Mouse (Mus musculus) adipocyte (in vitro differentiated cells): ENCODE measurements around the gene Atf1.

Source experiments
- DNase-seq: peaks from one replicate; pipeline ENCODE4 v3.0.0-alpha.2; 2016; ENCODE audit warnings: low spot score

Atf1 gene

DNA sequence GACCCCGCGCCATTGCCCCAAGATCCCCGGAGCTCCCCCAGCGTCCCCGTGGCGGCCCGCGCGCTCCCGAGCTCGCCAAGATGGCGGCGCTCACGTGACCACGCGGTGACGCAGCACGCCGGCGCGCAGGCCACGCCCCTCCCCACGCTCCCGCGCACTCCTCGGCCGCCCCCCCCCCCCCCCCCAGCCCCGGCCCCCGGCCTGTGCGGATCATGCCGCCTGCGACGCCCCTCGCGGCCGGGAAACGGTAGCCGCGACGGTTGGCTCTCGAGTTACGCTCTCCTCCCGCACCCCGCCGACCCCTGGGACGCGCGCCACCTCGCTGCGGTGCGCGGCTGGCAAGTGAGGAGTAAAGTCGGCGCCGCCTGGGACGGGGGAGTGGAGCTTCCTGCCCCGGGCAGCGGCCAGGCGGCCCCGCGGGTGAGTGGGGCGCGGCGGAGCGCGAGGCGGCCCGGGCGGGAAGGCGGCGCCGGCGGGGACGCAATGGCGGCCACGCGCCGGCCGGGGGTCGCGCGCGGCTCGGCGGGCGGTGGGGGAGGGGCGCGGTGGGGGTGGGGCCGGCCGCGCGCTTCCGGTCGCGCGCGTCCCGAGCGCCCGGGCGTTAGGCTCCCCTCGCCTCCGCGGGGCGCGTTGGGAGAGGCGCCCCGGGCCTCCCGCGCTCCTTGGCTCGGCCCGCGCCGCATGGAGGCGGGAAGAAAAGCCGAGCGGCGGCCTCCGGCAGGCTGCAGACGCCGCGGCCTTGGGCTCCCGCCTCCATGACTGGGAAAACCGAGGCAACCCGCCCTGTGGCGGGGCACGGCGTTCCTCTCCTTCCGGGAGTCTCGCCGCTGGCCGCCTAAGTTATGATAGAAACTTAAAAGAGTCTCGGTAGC is at the start of gene Atf1:
Gene Atf1 (plus strand): TSS at position 157 of the 872 bp plus-strand sequence.
- peak; percentile 61 for DNase-seq

DNA sequence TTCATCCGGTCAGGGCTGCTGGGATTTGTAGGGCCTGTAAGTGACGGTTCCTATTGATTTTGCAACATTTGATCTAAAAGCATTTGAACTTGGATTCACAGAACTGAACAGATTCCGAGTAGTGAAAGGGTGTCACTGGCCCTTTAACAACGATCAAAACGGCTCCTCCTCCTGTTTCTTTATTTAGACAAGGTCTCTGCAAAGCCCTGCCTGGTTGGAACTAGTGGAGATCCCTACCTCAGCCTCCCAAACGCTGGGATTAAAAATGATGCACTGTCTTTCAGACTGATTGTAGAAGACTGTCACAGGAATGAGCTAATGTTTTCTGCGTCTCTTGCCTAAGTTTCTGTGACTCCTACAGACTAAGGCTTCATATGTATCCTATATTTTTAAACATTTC is 49.1 kb upstream of the Atf1 start:
- no peak for DNase-seq

DNA sequence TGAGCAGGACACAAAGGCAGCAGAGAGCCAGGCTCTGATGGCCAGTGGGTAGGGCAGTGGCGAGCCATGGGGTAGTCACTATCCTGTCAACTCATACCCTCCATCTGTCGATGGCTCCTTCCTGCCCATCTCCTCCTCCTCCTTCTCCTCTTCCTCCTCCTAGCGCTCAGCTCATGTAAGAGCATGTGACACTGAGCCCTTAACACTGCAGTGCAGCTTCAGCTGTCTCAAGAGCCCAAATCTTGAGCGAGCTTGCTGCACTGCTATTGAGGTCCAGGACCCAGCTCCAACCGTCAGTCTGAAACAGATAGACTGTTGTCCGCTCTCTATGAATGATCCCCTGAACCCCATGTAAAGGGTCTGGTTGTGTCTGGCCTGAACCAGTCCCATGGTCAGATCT is 47.9 kb upstream of the Atf1 start:
- DNase-seq: no peak

DNA sequence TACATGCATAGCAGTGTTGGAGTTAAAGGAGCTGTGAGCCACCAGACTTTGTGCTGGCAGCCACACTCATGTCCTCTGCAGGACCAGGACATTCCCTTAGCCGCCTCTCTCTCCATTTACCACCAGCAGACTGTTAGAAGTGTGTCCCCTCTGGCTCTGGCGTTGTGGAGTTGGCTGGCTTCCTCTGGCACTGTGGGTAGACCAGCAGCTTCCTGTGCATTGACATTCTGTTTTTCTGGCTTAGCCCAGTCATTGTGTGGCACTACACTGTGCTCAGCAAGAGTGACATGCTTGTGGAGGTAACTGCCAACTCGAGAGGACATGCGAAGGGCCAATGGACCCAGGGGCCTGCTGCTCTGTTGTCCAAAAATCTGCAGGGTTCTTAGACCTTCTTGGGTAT is 47.4 kb upstream of the Atf1 start:
- no peak for DNase-seq

DNA sequence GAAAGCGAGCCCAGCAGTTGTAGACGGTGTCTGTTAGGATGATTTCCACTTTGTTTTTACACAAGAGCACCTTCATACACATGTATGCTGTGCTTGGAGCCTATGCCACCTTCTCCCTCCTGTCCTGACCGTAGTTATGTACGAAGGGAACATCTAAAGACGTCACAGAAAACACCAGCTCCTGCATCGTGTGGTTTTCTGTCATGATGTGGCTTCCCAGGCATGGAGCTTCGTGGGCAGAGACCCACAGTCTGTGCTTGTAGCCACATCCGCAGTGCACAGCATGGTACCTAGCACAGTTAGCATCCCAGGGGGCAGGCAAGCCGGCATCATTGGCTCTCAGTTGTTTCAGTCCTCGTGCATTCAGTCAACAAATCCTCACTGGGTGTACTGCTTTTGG is 45.8 kb upstream of the Atf1 start:
- no peak for DNase-seq

DNA sequence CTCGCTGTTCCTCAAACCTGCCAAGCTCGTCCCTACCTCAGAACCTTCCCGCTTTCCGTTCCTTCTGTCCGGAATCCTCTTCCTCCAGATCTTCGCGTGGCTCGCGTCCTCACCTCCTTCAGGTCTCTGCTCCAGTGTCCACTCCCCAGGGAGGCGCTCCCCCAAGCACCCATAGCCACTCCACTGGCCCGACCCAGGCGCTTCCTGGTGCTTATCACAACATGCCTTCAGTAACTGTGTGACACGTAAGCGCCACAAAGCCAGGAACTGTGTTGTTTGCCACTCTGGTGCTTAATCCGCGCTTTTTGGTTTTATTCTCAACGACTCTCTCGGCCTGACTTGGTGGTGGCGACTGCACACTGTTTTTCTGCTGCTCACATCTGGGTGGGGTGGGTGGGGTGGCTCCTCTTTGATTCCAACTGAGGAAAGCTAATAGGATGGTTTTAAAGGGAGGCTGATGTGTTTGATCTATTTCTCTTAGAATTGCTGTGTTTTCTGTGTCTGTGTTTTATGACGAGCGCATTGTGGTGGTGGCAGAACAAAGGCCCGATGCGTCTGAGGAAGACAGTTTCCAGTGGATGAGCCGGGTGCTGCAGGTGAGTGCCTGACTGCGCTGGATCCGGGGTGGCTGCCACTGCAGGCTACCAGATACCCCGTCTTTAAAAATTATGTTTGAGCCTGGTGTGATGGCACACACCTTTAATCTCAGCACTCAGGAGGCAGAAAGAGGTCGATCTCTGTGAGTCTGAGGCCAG is 44.9 kb upstream of the Atf1 start:
- DNase-seq: no peak

DNA sequence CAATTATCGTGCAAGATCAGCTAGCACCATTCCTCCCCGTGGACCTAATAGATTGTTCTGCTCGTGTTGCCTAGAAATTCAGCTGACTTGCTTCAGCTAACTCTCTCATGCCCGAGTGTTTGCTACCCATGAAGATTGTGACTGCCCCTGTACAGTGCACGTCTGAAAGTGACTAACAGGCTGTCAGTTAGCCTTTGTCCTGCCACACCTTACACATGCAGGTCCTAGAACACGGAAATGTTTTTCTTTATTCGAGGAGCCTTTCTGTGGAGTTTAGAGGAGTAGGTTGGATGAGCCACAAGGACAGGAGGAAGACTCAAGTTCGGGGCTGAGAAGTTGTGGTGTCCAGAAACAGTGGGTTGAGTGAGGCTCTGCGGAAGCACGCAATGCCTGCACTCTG is 44.1 kb upstream of the Atf1 start:
- DNase-seq: no peak

DNA sequence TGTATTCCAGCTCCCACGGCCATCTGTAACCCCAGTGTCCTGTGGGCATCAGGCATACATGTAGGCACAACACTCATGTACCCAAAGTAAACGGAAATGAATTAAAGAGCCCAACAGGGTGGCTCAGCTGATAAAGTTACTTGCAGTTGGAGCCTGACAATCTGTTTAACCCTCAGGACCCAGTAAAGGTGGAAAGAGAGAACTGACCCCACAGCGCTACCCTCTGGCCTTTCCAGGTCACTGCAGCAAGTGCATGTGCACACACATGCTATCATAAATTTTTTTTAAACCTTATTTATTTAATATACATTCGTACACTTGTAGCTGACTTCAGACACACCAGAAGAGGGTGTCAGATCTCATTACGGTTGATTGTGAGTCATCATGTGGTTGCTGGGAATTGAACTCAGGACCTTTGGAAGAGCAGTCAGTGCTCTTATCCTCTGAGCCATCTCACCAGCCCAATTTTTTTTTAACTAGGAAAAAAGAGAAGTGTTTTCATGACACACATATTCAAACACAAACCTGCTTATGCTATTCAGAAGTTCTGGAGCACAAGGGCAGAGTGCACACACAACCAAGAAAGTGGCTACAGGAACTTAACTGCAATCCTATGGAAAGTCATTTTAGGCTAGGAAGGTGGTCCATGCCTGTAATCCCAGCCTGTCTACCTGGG is 42.7 kb upstream of the Atf1 start:
- no peak for DNase-seq

DNA sequence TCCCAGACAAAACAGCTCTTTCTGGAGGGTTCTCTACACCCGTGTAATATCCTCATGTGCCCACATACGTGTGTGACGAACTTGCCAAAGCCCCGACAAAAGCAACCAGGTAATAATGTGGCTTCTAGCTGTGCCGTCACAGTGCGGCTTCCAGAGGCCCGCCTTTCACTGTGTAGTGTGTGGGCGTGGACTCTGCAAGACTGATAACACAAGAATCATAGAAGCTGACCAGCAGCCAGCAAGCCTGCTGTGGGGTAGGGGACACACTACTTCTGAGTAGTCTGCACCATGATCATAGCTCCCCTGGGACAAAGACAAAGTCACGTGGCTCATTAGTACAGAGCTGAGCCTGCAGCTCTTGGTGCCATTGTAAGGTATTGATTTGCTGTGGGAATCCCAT is 41.4 kb upstream of the Atf1 start:
- no peak for DNase-seq

DNA sequence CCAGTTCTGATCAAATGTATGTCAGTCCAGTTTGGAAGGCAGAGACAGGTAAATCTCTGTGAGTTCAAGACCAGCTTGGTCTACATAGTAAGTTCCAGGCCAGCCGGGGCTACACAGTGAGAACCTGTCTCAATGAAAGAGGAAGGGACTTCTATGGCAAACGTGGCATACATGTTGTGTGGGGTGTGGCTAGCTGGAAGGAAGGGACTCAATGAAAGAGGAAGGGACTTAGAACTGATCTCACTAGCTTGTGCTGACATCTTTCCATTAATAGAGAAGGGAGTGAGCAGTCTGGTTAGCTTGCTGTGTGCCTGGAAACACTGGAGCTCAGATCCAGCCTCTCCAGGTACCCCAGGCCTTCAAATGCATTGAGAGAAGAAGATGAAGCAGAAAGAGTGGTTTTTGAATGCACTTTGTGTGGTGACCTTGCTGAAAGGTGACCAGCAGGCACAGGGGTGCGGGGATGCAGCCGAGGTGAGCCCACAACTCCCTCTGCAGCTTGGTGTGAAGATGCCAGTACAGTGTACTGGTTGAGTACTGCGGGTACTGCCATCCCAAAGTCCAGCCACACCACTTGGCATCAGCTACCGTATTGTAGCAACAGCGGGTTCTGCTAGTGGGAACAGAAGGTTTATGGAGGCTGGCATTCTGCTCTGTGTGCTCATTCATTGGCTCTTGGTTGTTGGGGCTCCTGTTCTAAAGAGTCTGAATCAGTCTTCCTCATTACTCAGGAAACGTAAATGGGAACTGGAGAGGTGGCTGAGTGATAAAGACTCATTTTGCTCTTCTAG is 40.5 kb upstream of the Atf1 start:
- no peak for DNase-seq

DNA sequence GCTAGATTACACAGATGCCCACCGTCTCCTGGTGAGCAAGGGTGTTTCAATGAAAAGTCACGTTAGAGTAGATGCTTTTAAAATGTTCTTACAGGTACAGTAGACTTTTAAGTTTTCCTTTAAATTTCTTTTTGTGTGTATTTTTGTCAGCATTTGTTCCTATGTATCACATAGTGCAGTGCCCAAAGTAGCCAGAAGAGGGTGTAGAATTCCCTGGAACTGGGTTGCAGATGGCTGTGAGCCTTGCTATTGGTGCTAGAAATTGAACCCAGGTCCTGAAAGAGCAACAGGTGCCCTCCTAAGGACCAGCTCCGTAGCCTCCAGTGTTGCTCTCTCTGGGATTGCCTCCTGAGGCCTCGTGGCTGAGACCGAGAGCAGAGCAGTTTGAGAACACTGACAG is 39.1 kb upstream of the Atf1 start:
- no peak for DNase-seq

DNA sequence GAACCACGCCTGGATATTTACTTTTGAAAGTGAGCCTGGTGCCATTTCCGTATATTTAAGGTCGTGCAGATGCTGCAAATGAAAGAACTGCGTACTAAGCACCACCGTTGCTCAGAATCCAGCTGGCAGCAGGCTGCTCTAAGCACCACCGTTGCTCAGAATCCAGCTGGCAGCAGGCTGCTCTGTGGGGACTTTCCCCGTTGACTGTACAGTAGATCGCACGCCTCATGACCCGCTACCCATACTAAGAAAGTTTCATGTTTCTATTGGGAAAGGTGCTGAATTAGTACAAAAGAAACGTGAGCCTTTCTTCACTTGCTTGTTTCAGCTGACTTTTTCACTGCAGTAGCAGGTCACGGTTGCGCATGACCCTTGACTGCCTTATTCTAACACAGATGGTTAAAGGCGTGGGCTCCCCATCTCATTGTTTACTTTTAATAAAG is 38.6 kb upstream of the Atf1 start:
- no peak for DNase-seq

DNA sequence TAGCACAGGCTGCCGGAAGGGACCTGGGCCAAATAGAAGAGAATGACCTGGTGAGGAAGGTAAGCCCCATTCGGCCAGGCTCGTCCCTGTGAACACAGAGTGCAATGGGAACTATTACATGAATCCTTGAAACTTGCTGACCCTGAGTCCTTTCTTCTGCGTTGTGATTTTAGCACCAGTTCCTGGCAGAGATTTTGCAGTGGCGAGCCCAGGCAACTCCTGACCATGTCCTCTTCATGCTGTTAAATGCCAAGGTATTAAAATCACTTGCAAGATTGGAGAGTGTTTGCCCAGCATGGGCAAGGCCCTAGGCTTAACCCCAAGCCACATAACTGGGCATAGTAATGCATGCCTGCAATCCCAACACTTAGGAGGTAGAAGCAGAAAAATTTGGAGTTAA is 37.5 kb upstream of the Atf1 start:
- no peak for DNase-seq

DNA sequence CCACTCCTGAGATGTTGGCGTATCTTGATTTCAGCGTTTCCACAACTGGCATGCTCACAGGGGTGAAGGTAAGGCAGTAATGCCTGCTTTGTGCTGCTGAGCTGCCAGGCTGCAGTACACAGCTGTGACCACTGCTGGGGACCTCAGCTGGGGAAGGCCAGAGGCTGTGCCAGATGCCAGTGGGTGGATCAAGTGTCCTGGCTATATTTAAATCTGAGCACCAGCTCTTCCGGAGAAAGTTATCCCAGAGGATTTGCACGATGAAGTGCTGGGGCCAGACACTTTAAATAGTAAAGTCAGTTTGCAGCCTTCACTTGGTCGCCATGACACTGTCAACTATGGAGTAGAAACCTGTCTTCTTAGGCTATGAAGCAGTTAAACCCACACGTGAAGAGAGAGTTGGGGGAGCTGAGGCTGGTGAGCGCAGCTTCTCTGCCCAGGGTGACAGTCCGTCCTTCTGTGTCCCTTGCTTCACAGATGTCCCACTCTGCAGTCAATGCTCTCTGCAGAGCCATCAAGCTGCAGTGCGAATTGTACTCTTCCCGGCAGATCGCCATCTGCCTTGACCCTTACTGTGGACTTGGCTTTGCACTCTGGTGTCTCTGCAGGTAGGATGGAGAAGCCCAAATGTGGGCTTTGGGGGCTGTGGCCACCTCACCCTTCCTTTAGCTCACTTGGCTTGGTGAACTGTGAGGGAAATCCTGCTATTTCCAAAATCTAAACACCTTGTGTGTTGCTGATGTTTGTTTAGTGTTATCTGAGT is 28.5 kb upstream of the Atf1 start:
- peak; percentile 43 for DNase-seq

DNA sequence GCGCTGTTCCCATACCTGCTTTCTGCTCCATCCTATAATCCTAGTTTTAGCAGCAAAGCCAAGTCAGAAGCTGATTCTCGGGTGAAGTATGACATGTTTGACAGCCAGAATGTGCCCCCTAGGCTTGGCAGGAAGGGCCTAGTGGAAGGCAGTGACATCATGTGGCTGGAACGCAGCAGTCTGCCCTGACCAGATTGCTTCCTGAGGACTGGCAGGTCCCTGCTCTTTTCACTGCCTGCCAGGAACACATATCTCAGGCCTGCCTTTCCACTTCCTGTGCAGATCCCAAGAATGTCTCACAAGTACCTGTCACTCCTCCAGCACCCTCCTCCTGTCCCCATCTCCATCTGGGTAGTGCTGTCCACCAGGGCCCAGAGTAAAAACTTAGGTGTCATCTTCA is 27.8 kb upstream of the Atf1 start:
- no peak for DNase-seq

DNA sequence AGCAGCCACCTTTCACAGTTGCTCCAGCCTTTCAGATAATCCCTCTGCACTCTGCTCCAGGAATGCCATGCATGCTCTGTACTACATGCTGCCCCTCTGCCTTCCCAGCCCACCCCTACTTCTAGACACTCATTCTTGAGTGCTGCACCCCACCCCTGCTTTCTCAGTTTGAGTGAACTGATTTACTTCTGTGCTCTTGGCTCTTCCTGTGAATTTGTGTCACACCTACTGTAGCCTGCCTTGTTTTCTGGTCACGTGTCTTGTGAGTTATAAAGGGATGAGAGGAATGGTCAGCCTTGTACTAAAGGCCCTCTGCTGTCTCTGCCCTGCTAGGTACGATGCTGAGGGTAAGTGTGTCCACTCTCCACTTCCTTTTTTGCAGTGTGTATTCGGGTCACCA is 25.8 kb upstream of the Atf1 start:
- DNase-seq: no peak

DNA sequence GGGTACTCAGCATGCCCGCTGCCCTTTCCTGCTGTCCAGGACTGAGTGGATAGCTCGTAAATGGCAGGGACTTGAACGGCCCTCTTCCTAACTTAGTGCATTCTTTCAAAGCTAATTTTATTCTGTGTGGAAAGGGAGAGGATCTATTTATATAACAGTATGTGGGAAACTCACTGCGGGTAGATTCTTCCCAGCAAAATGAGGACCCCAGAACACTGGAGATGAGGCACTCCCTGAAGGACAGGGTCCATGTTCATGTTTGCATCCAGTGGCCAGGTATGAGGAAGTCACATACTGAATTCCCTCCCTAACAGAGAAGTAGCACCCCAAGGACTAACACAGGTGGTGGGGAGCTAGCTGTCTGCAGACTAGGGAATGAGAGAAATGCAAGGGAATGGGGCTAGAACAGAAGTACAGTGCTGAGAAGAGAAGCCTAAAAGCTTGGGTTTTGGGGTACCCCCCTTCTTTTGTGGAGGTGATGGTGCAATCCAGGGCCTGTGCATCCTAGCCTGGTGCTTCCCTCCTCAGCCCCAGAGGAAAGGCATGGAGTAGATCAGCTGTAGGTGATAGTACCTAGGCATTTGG is 25.1 kb upstream of the Atf1 start:
- no peak for DNase-seq

DNA sequence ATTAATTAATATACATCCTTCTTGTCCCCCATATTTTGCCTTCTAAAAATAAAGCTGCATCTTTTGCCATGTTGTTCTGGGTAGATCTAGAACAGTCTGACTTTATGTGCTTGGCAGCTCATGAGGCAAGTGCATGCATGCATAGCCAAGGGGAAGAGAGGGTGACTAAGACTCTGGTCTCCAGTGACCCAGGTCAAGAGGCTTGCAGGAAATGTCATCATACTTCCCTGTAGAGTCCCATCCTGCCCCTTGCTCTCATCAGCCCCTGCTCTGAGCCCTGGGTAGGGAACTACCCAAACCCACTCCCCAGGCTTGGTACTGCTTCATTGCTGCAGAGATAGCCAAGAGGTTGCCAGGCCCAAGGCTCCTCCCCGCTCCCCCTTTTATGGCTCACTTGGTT is 23.0 kb upstream of the Atf1 start:
- peak; percentile 61 for DNase-seq

DNA sequence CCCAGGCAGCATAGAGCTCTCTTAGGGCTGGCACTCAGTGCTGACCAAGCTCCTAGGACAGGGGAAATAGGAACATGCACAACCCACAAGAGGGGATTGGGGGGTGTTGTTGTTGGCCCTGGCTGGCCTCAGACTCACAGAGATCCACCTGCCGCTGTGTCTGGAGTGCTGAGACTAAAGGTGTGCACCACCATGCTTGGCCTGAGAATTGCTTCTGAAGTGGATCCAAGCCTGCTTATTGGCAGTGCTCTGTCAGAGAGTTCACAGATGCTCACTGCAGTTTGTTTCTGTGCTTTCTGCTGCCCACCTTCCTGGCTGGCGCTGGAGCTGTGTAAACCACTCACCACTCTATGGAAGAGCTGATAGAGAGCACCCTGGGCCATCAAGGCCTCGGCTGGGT is 17.6 kb upstream of the Atf1 start:
- no peak for DNase-seq

DNA sequence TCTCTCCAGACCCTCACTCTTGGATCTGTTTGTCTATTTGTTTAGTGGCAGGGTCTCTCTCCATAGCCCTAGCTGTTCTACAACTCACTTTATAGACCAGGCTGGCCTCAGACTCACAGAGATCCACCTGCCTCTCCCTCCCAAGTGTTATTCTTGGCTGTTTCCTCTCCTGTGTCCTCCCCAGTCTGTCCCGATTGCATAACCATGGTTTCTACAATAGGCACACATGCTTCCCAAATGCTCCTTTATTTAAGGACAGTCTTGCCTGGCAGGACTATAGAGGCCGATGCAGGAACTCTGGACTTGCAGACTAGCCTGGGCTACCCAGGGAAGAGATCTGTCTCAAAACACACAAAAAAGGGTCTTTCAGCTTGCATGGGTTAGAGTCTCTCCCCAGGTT is 14.3 kb upstream of the Atf1 start:
- DNase-seq: peak; percentile 35

DNA sequence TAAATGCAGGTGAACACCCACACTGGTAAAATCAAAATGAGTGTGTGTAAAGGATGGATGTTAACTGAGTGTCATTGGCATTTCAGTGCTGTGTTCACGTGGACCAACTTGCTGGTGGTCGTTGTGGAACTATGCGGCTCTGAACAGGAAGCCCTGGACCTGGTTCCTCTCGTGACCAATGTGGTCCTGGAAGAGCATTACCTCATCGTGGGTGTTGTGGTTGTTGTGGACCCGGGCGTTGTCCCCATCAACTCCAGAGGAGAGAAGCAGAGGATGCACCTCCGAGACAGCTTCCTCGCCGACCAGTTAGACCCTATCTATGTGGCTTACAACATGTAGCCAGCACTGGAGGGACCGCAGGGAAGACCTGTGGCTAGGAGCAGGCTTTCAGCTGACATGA is 12.5 kb upstream of the Atf1 start:
- DNase-seq: no peak
